Mouse (Mus musculus) erythroblast, embryonic 14.5 days (primary cell): ENCODE data around the gene Rae1.

Experiments
- GATA1 ChIP-seq: IDR thresholded peaks from 2 replicates; pipeline ENCODE4 v1.6.1; 2012; ENCODE audit warnings: low read length, inconsistent platforms, mixed read lengths
- TAL1 ChIP-seq: IDR thresholded peaks from 3 replicates; pipeline ENCODE4 v1.6.1; 2012; ENCODE audit warnings: low read length, inconsistent platforms, mixed read lengths

- TF ChIP-seq GATA1: no peak
- TF ChIP-seq TAL1: no peak
Observed at GRCm38 (mm10) chr2:172979666-172980345, 20.1 kb upstream of the Rae1 start.
